Mouse (Mus musculus) CH12.LX (cell line): ENCODE data around the gene Katnbl1.

Experiments used
- CTCF ChIP-seq, 2 experiments: IDR thresholded peaks in 1 of 2; conservative IDR thresholded peaks in 1 of 2; 2 replicates each; pipeline ENCODE4 v1.5.1; 2011 to 2012; ENCODE audit warnings: low read depth in 2 of 2, low read length in 2 of 2, improper control_type of control experiment in 1 of 2, inconsistent platforms in 1 of 2, mild to moderate bottlenecking in 1 of 2, moderate library complexity in 1 of 2
- EP300 ChIP-seq: IDR thresholded peaks from 2 replicates; pipeline ENCODE4 v1.6.1; 2011; ENCODE audit warnings: low read length, improper control_type of control experiment
- GABPA ChIP-seq: IDR thresholded peaks from 2 replicates; pipeline ENCODE4 v1.6.1; 2012; ENCODE audit warnings: low read depth, low read length, improper control_type of control experiment, inconsistent platforms; ENCODE audit not compliant: insufficient replicate concordance
- IRF4 ChIP-seq: IDR thresholded peaks from 2 replicates; pipeline ENCODE4 v1.6.1; 2014; ENCODE audit warnings: low read depth, mild to moderate bottlenecking, inconsistent platforms, low read length, improper control_type of control experiment
- MAZ ChIP-seq: IDR thresholded peaks from 2 replicates; pipeline ENCODE4 v1.6.1; 2012; ENCODE audit warnings: low read depth, mild to moderate bottlenecking, inconsistent platforms, low read length, improper control_type of control experiment, moderate library complexity
- MEF2A ChIP-seq: IDR thresholded peaks from 2 replicates; pipeline ENCODE4 v1.6.1; 2014; ENCODE audit warnings: low read depth, mild to moderate bottlenecking, inconsistent platforms, low read length, improper control_type of control experiment, borderline replicate concordance
- MXI1 ChIP-seq: IDR thresholded peaks from 2 replicates; pipeline ENCODE4 v1.6.1; 2011; ENCODE audit warnings: mild to moderate bottlenecking, low read depth, low read length, improper control_type of control experiment
- NELFE ChIP-seq: IDR thresholded peaks from 2 replicates; pipeline ENCODE4 v1.6.1; 2011; ENCODE audit warnings: low read depth, low read length, improper control_type of control experiment
- PAX5 ChIP-seq: IDR thresholded peaks from 2 replicates; pipeline ENCODE4 v1.6.1; 2012; ENCODE audit warnings: low read length, inconsistent platforms, mixed read lengths
- SIN3A ChIP-seq: IDR thresholded peaks from 2 replicates; pipeline ENCODE4 v1.6.1; 2012; ENCODE audit warnings: low read length, improper control_type of control experiment, inconsistent platforms
- SMC3 ChIP-seq: IDR thresholded peaks from 2 replicates; pipeline ENCODE4 v1.6.1; 2011; ENCODE audit warnings: low read depth, low read length, improper control_type of control experiment
- TCF12 ChIP-seq: IDR thresholded peaks from 2 replicates; pipeline ENCODE4 v1.6.1; 2014; ENCODE audit warnings: low read depth, mild to moderate bottlenecking, inconsistent platforms, low read length, improper control_type of control experiment
- USF2 ChIP-seq: conservative IDR thresholded peaks from 2 replicates; pipeline ENCODE4 v1.6.1; 2011; ENCODE audit warnings: low read depth, low read length, improper control_type of control experiment
- ZMIZ1 ChIP-seq: IDR thresholded peaks from 2 replicates; pipeline ENCODE4 v1.6.1; 2012; ENCODE audit warnings: low read depth, mild to moderate bottlenecking, inconsistent platforms, low read length, improper control_type of control experiment

GRCm38 (mm10) chr2:112407030-112407429 lies 28.0 kb downstream of the Katnbl1 start:
- TF ChIP-seq SMC3 (no peak), USF2 (no peak), MEF2A (no peak), CTCF (conservative IDR thresholded peaks at IDR 0.05 in 1 of 2, IDR thresholded peaks at IDR 0.05 in 1 of 2; ENCODE audit: low read depth in 2 of 2, low read length in 2 of 2) (no peak), EP300 (no peak), MAZ (no peak), NELFE (no peak), TCF12 (no peak), GABPA (no peak), SIN3A (no peak), IRF4 (no peak), ZMIZ1 (no peak), MXI1 (no peak), PAX5 (no peak)
